Comparison of ENCODE assay signal across 8 mouse cellular contexts in the genomic region with DNA sequence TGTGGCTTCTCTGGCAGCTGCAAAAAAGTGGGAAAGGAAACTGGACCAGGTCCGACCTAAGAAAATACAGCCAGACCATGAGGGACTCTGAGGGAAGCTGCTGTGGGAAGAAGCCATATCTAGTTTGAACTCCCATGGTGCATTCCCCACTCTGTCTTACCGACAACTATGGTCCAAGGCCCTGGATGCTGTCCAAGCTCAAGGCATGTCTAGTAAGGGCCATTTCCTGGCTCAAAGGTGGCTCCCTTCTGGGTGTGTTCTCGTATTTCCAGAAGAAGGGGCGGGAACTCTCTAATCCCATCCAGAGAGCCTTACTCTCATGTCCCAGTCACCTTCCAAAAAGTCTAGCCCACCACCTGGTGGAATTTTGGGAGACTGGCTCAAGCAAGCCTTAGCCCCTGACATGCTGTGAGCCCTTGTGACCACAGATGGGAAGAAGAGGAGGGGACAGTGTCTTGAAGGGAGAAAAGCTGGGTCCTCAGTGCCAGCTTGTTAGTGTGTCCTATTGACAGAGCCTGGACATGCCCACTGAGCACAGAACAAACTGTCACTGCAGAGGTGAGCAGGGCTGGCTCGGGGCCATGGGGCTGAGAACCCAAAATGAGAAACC. TPM values are rescaled to one million over a fixed set of nuclear protein-coding genes. Genes with fewer than 3 reads are reported as not detected.
A peak's percentile ranks its signal among the peaks of the same experiment; 100 is the strongest.
DNase-seq lines count a peak whose midpoint lies in the region; ATAC-seq and TF ChIP-seq lines count a peak whose summit lies in the region.

No protein-coding gene starts in this region.

- intact Hi-C loops in gastrocnemius, adult 2 months (cut with DNase I): no loop called here

- ATAC-seq in midbrain, embryonic 15.5 days (replicated peaks): no peak
- no peak for ATAC-seq in midbrain, embryonic 11.5 days (ENCODE audit: low FRiP score)
- ATAC-seq in stomach, embryonic 16.5 days (ENCODE audit: insufficient read depth, low FRiP score): no peak
- ATAC-seq in monocyte, adult 5-6 weeks (replicated peaks; ENCODE audit: insufficient number of reproducible peaks, low FRiP score, low TSS enrichment, poor library complexity, severe bottlenecking): no peak

- no peak overlapping the region for H3K9ac ChIP-seq in midbrain, embryonic 15.5 days
- H3K9ac ChIP-seq in midbrain, embryonic 11.5 days (ENCODE audit: low read length): no peak overlapping the region
- peak overlapping the region; percentile 92; the same call in 1 of the 2 replicates for H3K9ac ChIP-seq in stomach, embryonic 16.5 days (ENCODE audit: low read length)

- H3K4me2 ChIP-seq in midbrain, embryonic 15.5 days: peak overlapping the region; percentile 99
- no peak overlapping the region for H3K4me2 ChIP-seq in midbrain, embryonic 11.5 days
- peak overlapping the region; percentile 99 for H3K4me2 ChIP-seq in stomach, embryonic 16.5 days (ENCODE audit: low read depth, low read length)

- H3K27me3 ChIP-seq in midbrain, embryonic 15.5 days (replicated peaks): no peaks in the 10 kb centered on the region
- H3K27me3 ChIP-seq in midbrain, embryonic 11.5 days (ENCODE audit: control insufficient read depth, insufficient read depth, low read length): no peaks in the 10 kb centered on the region
- H3K27me3 ChIP-seq in stomach, embryonic 16.5 days (ENCODE audit: control insufficient read depth, insufficient read depth, low read length): no peaks in the 10 kb centered on the region

- peaks cover 47% of the 10 kb centered on the region for H3K4me1 ChIP-seq in midbrain, embryonic 15.5 days
- peaks cover 20% of the 10 kb centered on the region for H3K4me1 ChIP-seq in midbrain, embryonic 11.5 days (ENCODE audit: control insufficient read depth, insufficient read depth, low read length)
- peaks cover 28% of the 10 kb centered on the region for H3K4me1 ChIP-seq in stomach, embryonic 16.5 days (ENCODE audit: control insufficient read depth, insufficient read depth, low read length)

- H3K9me3 ChIP-seq in midbrain, embryonic 15.5 days: no peaks in the 10 kb centered on the region
- no peaks in the 10 kb centered on the region for H3K9me3 ChIP-seq in midbrain, embryonic 11.5 days (ENCODE audit: control insufficient read depth, low read length)
- no peaks in the 10 kb centered on the region for H3K9me3 ChIP-seq in stomach, embryonic 16.5 days (replicated peaks; ENCODE audit: control insufficient read depth, low read length)

- DNase-seq in gastrocnemius, adult 2 months: no peak
- no peak for DNase-seq in gastrocnemius, adult 8-10 months (ENCODE audit: low spot score in 2 of 2)
- no peak for DNase-seq in midbrain, embryonic 11.5 days (ENCODE audit: low spot score, missing footprints)
- peak; percentile 75 for DNase-seq in kidney, postnatal 10 days
- no peak for DNase-seq in testis, postnatal 10 days (ENCODE audit: low spot score)

- peak overlapping the region; percentile 94 for H3K27ac ChIP-seq in gastrocnemius, adult 2 months
- H3K27ac ChIP-seq in midbrain, embryonic 15.5 days: no peak overlapping the region
- no peak overlapping the region for H3K27ac ChIP-seq in midbrain, embryonic 11.5 days (ENCODE audit: low read depth, low read length)
- H3K27ac ChIP-seq in stomach, embryonic 16.5 days (ENCODE audit: low read length): no peak overlapping the region; the same call in 1 of the 2 replicates

- TF ChIP-seq CTCF in gastrocnemius, adult 2 months (IDR thresholded peaks at IDR 0.05): no peak

- 69% methylated on average over 5 of the region's 5 CpGs for WGBS in midbrain, embryonic 15.5 days
- 75% methylated on average over 5 of the region's 5 CpGs for WGBS in midbrain, embryonic 11.5 days
- 54% methylated on average over 5 of the region's 5 CpGs for whole genome bisulfite sequencing in stomach, embryonic 16.5 days

- peaks cover 15% of the 10 kb centered on the region; the same call in 1 of the 2 replicates for H3K36me3 ChIP-seq in midbrain, embryonic 15.5 days (replicated peaks)
- H3K36me3 ChIP-seq in midbrain, embryonic 11.5 days (ENCODE audit: control insufficient read depth, insufficient read depth, low read length): peaks cover 2% of the 10 kb centered on the region; the same call in 1 of the 2 replicates
- peaks cover 9% of the 10 kb centered on the region; the same call in 1 of the 2 replicates for H3K36me3 ChIP-seq in stomach, embryonic 16.5 days (ENCODE audit: control insufficient read depth, insufficient read depth, low read length)

- peak overlapping the region; percentile 85 for H3K4me3 ChIP-seq in gastrocnemius, adult 2 months
- no peak overlapping the region for H3K4me3 ChIP-seq in midbrain, embryonic 15.5 days
- no peak overlapping the region for H3K4me3 ChIP-seq in midbrain, embryonic 11.5 days (ENCODE audit: low read depth, low read length)
- H3K4me3 ChIP-seq in stomach, embryonic 16.5 days (replicated peaks; ENCODE audit: low read length): peak overlapping the region; percentile 76; the same call in 1 of the 2 replicates

RNA-seq across cellular contexts. Expression of a gene that starts 2.6 kb away (rescaled TPM):
- 1 to 10 TPM; 7.2 to 7.9 TPM for total RNA-seq in gastrocnemius, adult 2 months (2021)
- total RNA-seq in gastrocnemius, adult 8-10 months (2022): 1 to 10 TPM; 4.8 to 8.5 (median 7.4) TPM
- polyA plus RNA-seq in midbrain, embryonic 15.5 days (2015; fragmentation: Nextera tagmentation; extraction: Ambion mirVana): 22.1 and 24.1 TPM in 2 replicates
- polyA plus RNA-seq in midbrain, embryonic 11.5 days (2014; fragmentation: Nextera tagmentation; extraction: Ambion mirVana): 17.6 and 18.5 TPM in 2 replicates
- polyA plus RNA-seq in stomach, embryonic 16.5 days (2015; fragmentation: Nextera tagmentation; extraction: Ambion mirVana): 20.5 and 20.8 TPM in 2 replicates
- 32.0 to 47.3 TPM (median 32.7 TPM) in 3 replicates for total RNA-seq in monocyte, adult 5-6 weeks (2017)

RNA-seq across cellular contexts. Expression of a gene that starts 26.0 kb away (rescaled TPM):
- total RNA-seq in gastrocnemius, adult 2 months (2021): 10 to 100 TPM; 10.5 to 11.3 TPM
- 10 to 100 TPM in 3 of 4 experiments, 1 to 10 TPM in 1; 8.9 to 14.8 (median 11.5) TPM for total RNA-seq in gastrocnemius, adult 8-10 months (2022)
- polyA plus RNA-seq in midbrain, embryonic 15.5 days (2015; fragmentation: Nextera tagmentation; extraction: Ambion mirVana): 119 and 121 TPM in 2 replicates
- 57.8 and 61.8 TPM in 2 replicates for polyA plus RNA-seq in midbrain, embryonic 11.5 days (2014; fragmentation: Nextera tagmentation; extraction: Ambion mirVana)
- 28.1 and 33.0 TPM in 2 replicates for polyA plus RNA-seq in stomach, embryonic 16.5 days (2015; fragmentation: Nextera tagmentation; extraction: Ambion mirVana)
- 35.6 to 52.4 TPM (median 42.1 TPM) in 3 replicates for total RNA-seq in monocyte, adult 5-6 weeks (2017)

RNA-seq across cellular contexts. Expression of a gene that starts 26.0 kb away (rescaled TPM):
- total RNA-seq in gastrocnemius, adult 2 months (2021): under 1 TPM; 0.08 to 0.33 TPM
- under 1 TPM; 0.08 to 0.31 (median 0.20) TPM for total RNA-seq in gastrocnemius, adult 8-10 months (2022)
- 1.5 and 2.0 TPM in 2 replicates for polyA plus RNA-seq in midbrain, embryonic 15.5 days (2015; fragmentation: Nextera tagmentation; extraction: Ambion mirVana)
- 0.45 and 0.62 TPM in 2 replicates for polyA plus RNA-seq in midbrain, embryonic 11.5 days (2014; fragmentation: Nextera tagmentation; extraction: Ambion mirVana)
- 0.17 and 0.27 TPM in 2 replicates for polyA plus RNA-seq in stomach, embryonic 16.5 days (2015; fragmentation: Nextera tagmentation; extraction: Ambion mirVana)
- total RNA-seq in monocyte, adult 5-6 weeks (2017): 0.29 TPM in 1 of 3 replicates, not detected in the others

RNA-seq across cellular contexts. Expression of a gene that starts 31.8 kb away (rescaled TPM):
- not detected for total RNA-seq in gastrocnemius, adult 2 months (2021)
- 1 to 10 TPM in 1 of 4 experiments, under 1 TPM in 1, not detected in 2; 0.52 to 1.2 TPM for total RNA-seq in gastrocnemius, adult 8-10 months (2022)
- 311 and 338 TPM in 2 replicates for polyA plus RNA-seq in midbrain, embryonic 15.5 days (2015; fragmentation: Nextera tagmentation; extraction: Ambion mirVana)
- polyA plus RNA-seq in midbrain, embryonic 11.5 days (2014; fragmentation: Nextera tagmentation; extraction: Ambion mirVana): 99.9 and 101 TPM in 2 replicates
- 44.0 and 50.7 TPM in 2 replicates for polyA plus RNA-seq in stomach, embryonic 16.5 days (2015; fragmentation: Nextera tagmentation; extraction: Ambion mirVana)
- 1.7 TPM in 2 of 3 replicates, not detected in the other for total RNA-seq in monocyte, adult 5-6 weeks (2017)

RNA-seq across cellular contexts. Expression of a gene that starts 41.8 kb away (rescaled TPM):
- total RNA-seq in gastrocnemius, adult 2 months (2021): 100 to 1,000 TPM in 1 of 2 experiments, 10 to 100 TPM in 1; 95.2 to 101 TPM
- total RNA-seq in gastrocnemius, adult 8-10 months (2022): 100 to 1,000 TPM in 2 of 4 experiments, 10 to 100 TPM in 2; 97.5 to 116 (median 100) TPM
- 626 and 662 TPM in 2 replicates for polyA plus RNA-seq in midbrain, embryonic 15.5 days (2015; fragmentation: Nextera tagmentation; extraction: Ambion mirVana)
- polyA plus RNA-seq in midbrain, embryonic 11.5 days (2014; fragmentation: Nextera tagmentation; extraction: Ambion mirVana): 354 and 381 TPM in 2 replicates
- 113 TPM in 2 replicates for polyA plus RNA-seq in stomach, embryonic 16.5 days (2015; fragmentation: Nextera tagmentation; extraction: Ambion mirVana)
- 42.2 to 79.7 TPM (median 47.8 TPM) in 3 replicates for total RNA-seq in monocyte, adult 5-6 weeks (2017)

Comparison
In these comparisons a context has a peak if more than half of its experiments do, and no peak if none do; other contexts are left out.
1. H3K4me3 ChIP-seq: peak in gastrocnemius, adult 2 months (single experiment) and stomach, embryonic 16.5 days (single experiment); none in midbrain, embryonic 15.5 days (single experiment) and midbrain, embryonic 11.5 days (single experiment).